Mouse (Mus musculus) erythroblast, embryonic 14.5 days (primary cell): Measurements from ENCODE around the gene Zfp277.

Experiments used
- GATA1 ChIP-seq: IDR thresholded peaks from 2 replicates; pipeline ENCODE4 v1.6.1; 2012; ENCODE audit warnings: low read length, inconsistent platforms, mixed read lengths
- TAL1 ChIP-seq: IDR thresholded peaks from 3 replicates; pipeline ENCODE4 v1.6.1; 2012; ENCODE audit warnings: low read length, inconsistent platforms, mixed read lengths

GRCm38 (mm10) chr12:40385301-40385700 is 60.4 kb downstream of the Zfp277 start:
- TF ChIP-seq TAL1, result no peak
- TF ChIP-seq GATA1, result no peak
